Mouse (Mus musculus) olfactory bulb, adult 2 months (tissue): ENCODE results near the gene Igsf9b.

Source experiments
- CTCF ChIP-seq: fragments of 200-500 bp; IDR thresholded peaks from 2 replicates; pipeline ENCODE4 v1.5.1; 2012; ENCODE audit warnings: low read depth, mild to moderate bottlenecking, low read length, moderate library complexity; ENCODE audit not compliant: insufficient read depth
- POLR2A ChIP-seq: fragments of 200-500 bp; IDR thresholded peaks from 2 replicates; pipeline ENCODE4 v1.6.1; 2012; ENCODE audit warnings: mild to moderate bottlenecking, low read depth, low read length, moderate library complexity; ENCODE audit not compliant: insufficient read depth

DNA sequence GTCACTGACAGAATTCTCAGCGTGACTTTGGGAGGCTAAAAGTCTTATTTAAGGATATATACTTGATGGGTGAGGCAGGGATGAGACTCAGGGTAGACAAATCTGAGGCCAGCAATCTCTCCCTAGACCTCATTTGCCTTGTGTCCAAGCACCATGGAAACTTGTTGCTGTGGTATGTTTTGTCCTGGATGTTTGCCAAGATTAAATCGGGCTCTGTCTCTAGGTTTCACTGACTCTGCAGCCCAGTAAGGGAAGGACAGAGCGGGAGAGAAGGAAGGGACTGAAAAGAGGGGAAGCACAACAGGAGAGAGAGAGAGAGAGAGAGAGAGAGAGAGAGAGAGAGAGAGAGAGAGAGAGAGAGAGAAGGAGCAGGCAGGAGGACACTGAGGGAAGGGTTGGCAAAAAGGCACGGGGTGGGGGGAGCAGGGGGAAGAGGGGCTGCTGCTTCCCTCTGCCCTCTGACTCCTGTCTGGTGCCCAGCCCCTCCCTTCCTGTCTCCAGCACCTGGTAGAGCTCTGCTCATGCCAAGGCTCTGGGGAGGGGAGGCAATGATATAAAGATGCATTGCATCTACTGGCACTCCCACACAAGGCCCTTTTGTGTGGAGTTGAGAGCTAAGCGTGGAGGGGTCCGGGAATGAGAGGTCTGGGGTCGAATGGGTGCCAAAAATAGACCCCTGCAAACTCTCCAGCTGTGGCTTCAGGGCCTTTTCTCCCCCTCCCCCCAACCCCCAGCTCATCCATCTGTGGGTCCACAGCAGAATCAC is 9.3 kb upstream of the Igsf9b start:
- TF ChIP-seq CTCF (no peak), POLR2A (no peak)
